Mouse (Mus musculus): ENCODE data around the gene Zfp507.

- TF ChIP-seq POLR2A (IDR thresholded peaks at IDR 0.05; ENCODE audit: insufficient read depth, low read length) (no peak), EP300 (IDR thresholded peaks at IDR 0.05; ENCODE audit: insufficient read depth, low read depth, low read length) (no peak), CTCF (IDR thresholded peaks at IDR 0.05; ENCODE audit: low read depth, low read length) (no peak)
Measured at GRCm38 (mm10) chr7:35754886-35755168, 48.0 kb downstream of the Zfp507 start.
